9 mouse cellular contexts compared by ENCODE assay signal in the genomic region with DNA sequence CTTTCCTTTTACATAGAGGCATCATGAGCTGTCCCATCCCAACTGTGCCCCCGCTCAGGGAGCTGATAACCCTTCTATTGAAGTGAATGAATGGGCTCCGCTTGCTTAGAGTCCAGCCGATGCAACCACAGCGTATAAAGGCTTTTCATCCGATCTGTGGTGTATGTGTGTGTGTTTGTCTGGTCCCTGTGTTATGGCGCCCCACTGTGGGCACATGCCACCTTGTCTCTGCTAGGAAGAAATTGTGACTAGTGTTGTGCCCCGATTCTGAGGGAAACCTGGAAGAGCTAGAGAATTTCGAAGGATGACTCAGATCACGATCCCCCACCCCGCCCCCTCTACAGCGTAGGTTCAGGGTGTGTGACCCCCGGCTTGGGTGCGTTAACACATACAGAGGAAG. TPM values are rescaled to one million over a fixed set of nuclear protein-coding genes. Genes with fewer than 3 reads are reported as not detected.
DNase-seq lines count a peak whose midpoint lies in the region; ATAC-seq and TF ChIP-seq lines count a peak whose summit lies in the region.
"Had no signal": no experiment of that assay in that cellular context is flagged by ENCODE, and none has a peak within 500 bp of the region (broad histone marks: within the 10 kb centered on the region; RNA-seq: fewer than 3 reads in every experiment).

No protein-coding gene starts in this region.

- H3K4me1 ChIP-seq in liver, adult 2 months (ENCODE audit: control insufficient read depth, insufficient read depth, low read length): no peaks in the 10 kb centered on the region
- peaks cover 14% of the 10 kb centered on the region for H3K4me1 ChIP-seq in liver, embryonic 11.5 days (replicated peaks; ENCODE audit: control insufficient read depth, insufficient read depth, low read length)
- peaks cover 49% of the 10 kb centered on the region for H3K4me1 ChIP-seq in kidney, embryonic 15.5 days

- ATAC-seq in liver, embryonic 11.5 days (replicated peaks; ENCODE audit: low FRiP score): no peak
- ATAC-seq in common myeloid progenitor, adult 5-6 weeks (replicated peaks; ENCODE audit: low read depth, poor library complexity, severe bottlenecking): peak; percentile 83
- ATAC-seq in kidney, embryonic 15.5 days (replicated peaks; ENCODE audit: low FRiP score): no peak
- no peak for ATAC-seq in activated CD4-positive, CD25-positive, alpha-beta regulatory T cell, adult 4 months

- no peak overlapping the region for H3K4me3 ChIP-seq in liver, adult 2 months (ENCODE audit: insufficient read depth, low read depth, low read length)
- H3K4me3 ChIP-seq in liver, embryonic 11.5 days (ENCODE audit: low read depth, low read length): no peak overlapping the region
- no peak overlapping the region for H3K4me3 ChIP-seq in kidney, embryonic 15.5 days (replicated peaks)
- H3K4me3 ChIP-seq: erythroblast, embryonic 14.5 days; limb, embryonic 13.5 days had no signal

- TF ChIP-seq POLR2A in liver, adult 2 months (IDR thresholded peaks at IDR 0.05; ENCODE audit: extremely low read depth, insufficient read depth, low read length): no peak

- H3K79me2 ChIP-seq in liver, adult 2 months (ENCODE audit: control insufficient read depth, insufficient read depth, low read length): no peaks in the 10 kb centered on the region

- peak; percentile 53; the same call in 1 of the 2 replicates for TF ChIP-seq CTCF in liver, adult 2 months (IDR thresholded peaks at IDR 0.05; ENCODE audit: low read depth, low read length)

- H3K9me3 ChIP-seq in liver, embryonic 11.5 days (ENCODE audit: control insufficient read depth, low read length): no peaks in the 10 kb centered on the region
- no peaks in the 10 kb centered on the region for H3K9me3 ChIP-seq in kidney, embryonic 15.5 days (replicated peaks)
- H3K9me3 ChIP-seq: limb, embryonic 13.5 days had no signal

- no peak overlapping the region for H3K9ac ChIP-seq in liver, adult 2 months (ENCODE audit: low read depth, low read length)
- no peak overlapping the region for H3K9ac ChIP-seq in liver, embryonic 11.5 days (ENCODE audit: low read depth, low read length)
- H3K9ac ChIP-seq in kidney, embryonic 15.5 days: no peak overlapping the region
- H3K9ac ChIP-seq: limb, embryonic 13.5 days had no signal

- 51% methylated on average over 13 of the region's 13 CpGs for WGBS in liver, adult 2 months
- WGBS in liver, embryonic 11.5 days: 59% methylated on average over 13 of the region's 13 CpGs
- 43% methylated on average over 13 of the region's 13 CpGs for WGBS in kidney, embryonic 15.5 days

- no peak overlapping the region for H3K4me2 ChIP-seq in liver, embryonic 11.5 days
- peak overlapping the region; percentile 6; the same call in 1 of the 2 replicates for H3K4me2 ChIP-seq in kidney, embryonic 15.5 days
- H3K4me2 ChIP-seq: limb, embryonic 13.5 days had no signal

- DNase-seq in liver, adult 2 months (ENCODE audit: extremely low read depth, low read depth, low spot score): no peak
- DNase-seq in liver, embryonic 11.5 days (ENCODE audit: low spot score): no peak
- peak; percentile 87 for DNase-seq in NIH3T3 (ENCODE audit: low read depth)
- peak; percentile 68 for DNase-seq in lung, postnatal 36 days

- no peaks in the 10 kb centered on the region for H3K27me3 ChIP-seq in liver, adult 2 months (ENCODE audit: control insufficient read depth, insufficient read depth, low read length)
- peaks cover 5% of the 10 kb centered on the region; the same call in 1 of the 2 replicates for H3K27me3 ChIP-seq in liver, embryonic 11.5 days (replicated peaks; ENCODE audit: control insufficient read depth, insufficient read depth, low read length)
- peaks cover 4% of the 10 kb centered on the region; the same call in 1 of the 2 replicates for H3K27me3 ChIP-seq in kidney, embryonic 15.5 days

- no peak overlapping the region for H3K27ac ChIP-seq in liver, adult 2 months (replicated peaks; ENCODE audit: insufficient read depth, low read depth, low read length)
- H3K27ac ChIP-seq in liver, embryonic 11.5 days (ENCODE audit: low read depth, low read length): no peak overlapping the region
- H3K27ac ChIP-seq in kidney, embryonic 15.5 days: no peak overlapping the region
- H3K27ac ChIP-seq: limb, embryonic 13.5 days had no signal

- no peaks in the 10 kb centered on the region for H3K36me3 ChIP-seq in liver, adult 2 months (ENCODE audit: control insufficient read depth, insufficient read depth, low read length)
- H3K36me3 ChIP-seq in liver, embryonic 11.5 days (ENCODE audit: control insufficient read depth, insufficient read depth, low read length): no peaks in the 10 kb centered on the region
- no peaks in the 10 kb centered on the region for H3K36me3 ChIP-seq in kidney, embryonic 15.5 days
- H3K36me3 ChIP-seq: limb, embryonic 13.5 days had no signal

RNA-seq across cellular contexts. Expression of a gene that starts 20.3 kb away (rescaled TPM):
- under 0.01 and 0.07 TPM in 2 replicates for total RNA-seq in liver, adult 2 months (2014; rRNA removed)
- polyA plus RNA-seq in liver, adult 2 months (2012; rRNA removed): 0.13 TPM in 1 of 2 replicates, not detected in the other
- polyA plus RNA-seq in liver, embryonic 11.5 days (2014; fragmentation: Nextera tagmentation; extraction: Ambion mirVana): 6.5 and 6.7 TPM in 2 replicates
- 2.9 TPM in 2 replicates for total RNA-seq in common myeloid progenitor, adult 5-6 weeks (2017)
- polyA plus RNA-seq in kidney, embryonic 15.5 days (2015; fragmentation: Nextera tagmentation; extraction: Ambion mirVana): 4.7 and 5.0 TPM in 2 replicates
- polyA plus RNA-seq in activated CD4-positive, CD25-positive, alpha-beta regulatory T cell, adult 4 months (2017; shearing (Covaris generic)): not detected

RNA-seq across cellular contexts. Expression of a gene that starts 20.8 kb away (rescaled TPM):
- 86.7 and 94.3 TPM in 2 replicates for total RNA-seq in liver, adult 2 months (2014; rRNA removed)
- 83.8 and 117 TPM in 2 replicates for polyA plus RNA-seq in liver, adult 2 months (2012; rRNA removed)
- 136 and 147 TPM in 2 replicates for polyA plus RNA-seq in liver, embryonic 11.5 days (2014; fragmentation: Nextera tagmentation; extraction: Ambion mirVana)
- 105 and 176 TPM in 2 replicates for total RNA-seq in common myeloid progenitor, adult 5-6 weeks (2017)
- polyA plus RNA-seq in kidney, embryonic 15.5 days (2015; fragmentation: Nextera tagmentation; extraction: Ambion mirVana): 157 and 175 TPM in 2 replicates
- polyA plus RNA-seq in activated CD4-positive, CD25-positive, alpha-beta regulatory T cell, adult 4 months (2017; shearing (Covaris generic)): 10 to 100 TPM; 84.9 to 92.3 TPM

RNA-seq across cellular contexts. Expression of a gene that starts 34.4 kb away (rescaled TPM):
- total RNA-seq in liver, adult 2 months (2014; rRNA removed): 0.94 and 1.8 TPM in 2 replicates
- 0.88 and 1.1 TPM in 2 replicates for polyA plus RNA-seq in liver, adult 2 months (2012; rRNA removed)
- 39.7 and 46.8 TPM in 2 replicates for polyA plus RNA-seq in liver, embryonic 11.5 days (2014; fragmentation: Nextera tagmentation; extraction: Ambion mirVana)
- total RNA-seq in common myeloid progenitor, adult 5-6 weeks (2017): 23.1 and 43.3 TPM in 2 replicates
- 38.2 and 45.2 TPM in 2 replicates for polyA plus RNA-seq in kidney, embryonic 15.5 days (2015; fragmentation: Nextera tagmentation; extraction: Ambion mirVana)
- polyA plus RNA-seq in activated CD4-positive, CD25-positive, alpha-beta regulatory T cell, adult 4 months (2017; shearing (Covaris generic)): 1 to 10 TPM; 4.2 to 5.3 TPM

RNA-seq across cellular contexts. Expression of a gene that starts 54.1 kb away (rescaled TPM):
- not detected in 2 replicates for total RNA-seq in liver, adult 2 months (2014; rRNA removed)
- not detected in 2 replicates for polyA plus RNA-seq in liver, adult 2 months (2012; rRNA removed)
- 0.04 and 0.06 TPM in 2 replicates for polyA plus RNA-seq in liver, embryonic 11.5 days (2014; fragmentation: Nextera tagmentation; extraction: Ambion mirVana)
- total RNA-seq in common myeloid progenitor, adult 5-6 weeks (2017): not detected in 2 replicates
- polyA plus RNA-seq in kidney, embryonic 15.5 days (2015; fragmentation: Nextera tagmentation; extraction: Ambion mirVana): not detected in 2 replicates
- polyA plus RNA-seq in activated CD4-positive, CD25-positive, alpha-beta regulatory T cell, adult 4 months (2017; shearing (Covaris generic)): not detected

RNA-seq across cellular contexts. Expression of a gene that starts 58.4 kb away (rescaled TPM):
- total RNA-seq in liver, adult 2 months (2014; rRNA removed): 0.67 TPM in 1 of 2 replicates, not detected in the other
- polyA plus RNA-seq in liver, adult 2 months (2012; rRNA removed): not detected in 2 replicates
- polyA plus RNA-seq in liver, embryonic 11.5 days (2014; fragmentation: Nextera tagmentation; extraction: Ambion mirVana): 6.0 and 6.9 TPM in 2 replicates
- 0.87 TPM in 1 of 2 replicates, not detected in the other for total RNA-seq in common myeloid progenitor, adult 5-6 weeks (2017)
- polyA plus RNA-seq in kidney, embryonic 15.5 days (2015; fragmentation: Nextera tagmentation; extraction: Ambion mirVana): 8.0 and 22.0 TPM in 2 replicates
- polyA plus RNA-seq in activated CD4-positive, CD25-positive, alpha-beta regulatory T cell, adult 4 months (2017; shearing (Covaris generic)): under 1 TPM; 0.53 to 0.68 TPM

Comparison
In these comparisons a context has a peak if more than half of its experiments do, and no peak if none do; other contexts are left out.
1. DNase-seq: peak in NIH3T3 (single experiment) and lung, postnatal 36 days (single experiment); none in liver, adult 2 months (single experiment) and liver, embryonic 11.5 days (single experiment).